Mouse (Mus musculus) liver, embryonic 11.5 days (tissue): ENCODE results near the gene Ankrd44. TPM values are rescaled to one million over a fixed set of nuclear protein-coding genes. Genes with fewer than 3 reads are reported as not detected.

ENCODE experiments used
- ATAC-seq: fragments of 200-750 bp; cut with Nextera tagmentation; replicated peaks from 2 replicates; pipeline ENCODE4 v1.8.0; 2017; ENCODE audit warnings: moderate number of reproducible peaks, mild to moderate bottlenecking, moderate TSS enrichment, moderate library complexity; ENCODE audit not compliant: low FRiP score
- DNase-seq: peaks from one replicate; pipeline ENCODE4 v3.0.0-alpha.2; 2017; ENCODE audit warnings: low spot score
- H3K27ac ChIP-seq: fragments of 300-500 bp; sonication (generic); 2 replicates; pipeline ENCODE4 v1.5.1; 2014; ENCODE audit warnings: mild to moderate bottlenecking, low read depth, low read length, control low read depth
- H3K27me3 ChIP-seq: fragments of 300-500 bp; sonication (generic); replicated peaks from 2 replicates; pipeline ENCODE4 v1.6.1; 2014; ENCODE audit warnings: low read length, mixed read lengths; ENCODE audit not compliant: control insufficient read depth, insufficient read depth
- H3K36me3 ChIP-seq: fragments of 300-500 bp; sonication (generic); 2 replicates; pipeline ENCODE4 v1.6.1; 2014; ENCODE audit warnings: mild to moderate bottlenecking, low read length, moderate library complexity, mixed read lengths; ENCODE audit not compliant: control insufficient read depth, insufficient read depth
- H3K4me1 ChIP-seq: fragments of 300-500 bp; sonication (generic); replicated peaks from 2 replicates; pipeline ENCODE4 v1.6.1; 2014; ENCODE audit warnings: low read length, mixed read lengths; ENCODE audit not compliant: control insufficient read depth, insufficient read depth
- H3K4me2 ChIP-seq: fragments of 300-500 bp; sonication (generic); 2 replicates; pipeline ENCODE4 v1.6.1; 2014; ENCODE audit warnings: mild to moderate bottlenecking, control low read depth, moderate library complexity
- H3K4me3 ChIP-seq: fragments of 300-500 bp; sonication (generic); 2 replicates; pipeline ENCODE4 v1.5.1; 2014; ENCODE audit warnings: low read depth, low read length, control low read depth
- H3K9ac ChIP-seq: fragments of 300-500 bp; sonication (generic); 2 replicates; pipeline ENCODE4 v1.6.1; 2014; ENCODE audit warnings: low read depth, low read length, control low read depth
- H3K9me3 ChIP-seq: fragments of 300-500 bp; sonication (generic); 2 replicates; pipeline ENCODE4 v1.6.1; 2016; ENCODE audit warnings: low read length, inconsistent platforms, mixed read lengths; ENCODE audit not compliant: control insufficient read depth
- WGBS: fragments of 180-500 bp; shearing (Covaris S2); extraction: QIAGEN DNeasy Blood & Tissue Kit; methylation state at CpG from one replicate; pipeline ENCODE4 v1.1.7; 2014; 5-methylcytosine and 5-hydroxymethylcytosine counted together
- polyA plus RNA-seq: library from polyadenylated mRNA; unstranded; fragments of >200 nt; fragmentation: Nextera tagmentation; extraction: Ambion mirVana; gene quantifications from 2 replicates; pipeline ENCODE4 v1.2.1, GENCODE M21; 2014

Ankrd44 gene
- polyA plus RNA-seq, 1 experiment from 2014 or later: 11.8 TPM

DNA sequence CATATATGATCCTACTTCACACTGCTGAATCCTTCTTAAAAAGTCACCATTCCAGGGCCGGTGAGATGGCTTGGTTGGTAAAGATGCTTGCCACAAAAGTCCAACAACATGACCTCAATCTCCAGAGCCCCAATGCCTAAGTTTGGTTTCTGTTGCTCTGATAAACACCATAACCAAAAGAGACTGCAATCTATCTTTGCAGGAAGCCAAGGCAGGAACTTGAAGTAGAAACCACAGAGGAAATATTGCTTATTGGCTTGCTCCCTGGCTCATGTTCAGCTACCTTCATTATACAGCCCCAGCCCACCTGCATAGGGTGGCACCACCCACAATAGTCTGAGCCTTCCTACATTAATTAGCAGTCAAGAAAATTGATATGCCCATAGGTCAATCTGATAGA, 54.9 kb downstream of the Ankrd44 start:
- no peaks in the 10 kb centered on the region for H3K36me3 ChIP-seq
- no peak overlapping the region for H3K9ac ChIP-seq
- peaks cover 10% of the 10 kb centered on the region; the same call in 1 of the 2 replicates for H3K4me1 ChIP-seq
- ATAC-seq: no peak
- H3K4me2 ChIP-seq: no peak overlapping the region
- 33% methylated on average over 1 of the region's 1 CpGs for WGBS
- H3K4me3 ChIP-seq: no peak overlapping the region
- H3K27me3 ChIP-seq: no peaks in the 10 kb centered on the region
- no peaks in the 10 kb centered on the region for H3K9me3 ChIP-seq
- no peak for DNase-seq
- H3K27ac ChIP-seq: no peak overlapping the region

DNA sequence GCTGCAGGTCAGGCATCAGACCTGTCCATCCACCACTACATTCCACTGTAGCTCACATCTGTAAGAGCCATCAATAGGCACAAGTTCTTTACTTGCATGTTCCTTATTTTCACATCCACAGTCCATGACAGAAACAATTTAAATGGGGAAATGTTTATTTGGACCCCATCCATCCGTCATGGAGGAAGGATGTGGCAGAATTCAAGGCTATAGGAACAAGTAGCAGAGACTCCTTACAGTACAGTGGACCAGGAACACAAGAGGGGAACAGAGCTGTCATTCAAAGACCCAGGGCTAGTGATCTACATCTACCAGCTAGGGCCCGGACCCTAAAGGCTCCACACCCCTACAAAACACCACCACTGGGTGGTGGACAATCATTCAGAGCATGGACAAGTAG, 55.6 kb downstream of the Ankrd44 start:
- Histone ChIP-seq H3K4me1 (peaks cover 15% of the 10 kb centered on the region), H3K36me3 (no peaks in the 10 kb centered on the region), H3K9me3 (no peaks in the 10 kb centered on the region), H3K4me2 (no peak overlapping the region), H3K27me3 (no peaks in the 10 kb centered on the region), H3K9ac (no peak overlapping the region), H3K27ac (no peak overlapping the region), H3K4me3 (no peak overlapping the region)
- no peak for DNase-seq
- 70% methylated on average over 2 of the region's 2 CpGs for WGBS
- no peak for ATAC-seq

DNA sequence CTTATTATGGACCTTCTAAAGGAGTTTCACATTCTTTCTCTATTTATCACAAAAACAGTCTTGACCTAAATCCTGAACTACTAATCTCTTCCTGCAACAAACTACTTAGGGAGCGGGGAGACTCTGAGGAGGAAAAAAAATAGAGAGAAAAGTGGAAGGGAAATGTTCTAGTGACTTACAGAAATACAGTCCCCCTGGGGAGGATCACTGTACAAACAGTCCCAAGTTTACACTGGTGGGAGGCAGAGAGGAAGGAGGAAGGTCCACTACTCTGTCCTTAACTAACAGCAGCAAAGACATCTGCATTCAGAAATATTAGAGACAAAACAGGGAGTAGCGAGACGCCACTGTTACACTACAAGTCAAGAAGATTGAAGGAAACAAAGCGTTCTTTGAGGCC, 59.0 kb downstream of the Ankrd44 start:
- H3K4me3 ChIP-seq: no peak overlapping the region
- H3K4me1 ChIP-seq: peaks cover 16% of the 10 kb centered on the region
- H3K9ac ChIP-seq: no peak overlapping the region
- H3K36me3 ChIP-seq: no peaks in the 10 kb centered on the region
- H3K27me3 ChIP-seq: no peaks in the 10 kb centered on the region
- WGBS: 65% methylated on average over 4 of the region's 4 CpGs
- no peak overlapping the region for H3K4me2 ChIP-seq
- ATAC-seq (no peak), DNase-seq (no peak)
- no peak overlapping the region for H3K27ac ChIP-seq
- no peaks in the 10 kb centered on the region for H3K9me3 ChIP-seq

DNA sequence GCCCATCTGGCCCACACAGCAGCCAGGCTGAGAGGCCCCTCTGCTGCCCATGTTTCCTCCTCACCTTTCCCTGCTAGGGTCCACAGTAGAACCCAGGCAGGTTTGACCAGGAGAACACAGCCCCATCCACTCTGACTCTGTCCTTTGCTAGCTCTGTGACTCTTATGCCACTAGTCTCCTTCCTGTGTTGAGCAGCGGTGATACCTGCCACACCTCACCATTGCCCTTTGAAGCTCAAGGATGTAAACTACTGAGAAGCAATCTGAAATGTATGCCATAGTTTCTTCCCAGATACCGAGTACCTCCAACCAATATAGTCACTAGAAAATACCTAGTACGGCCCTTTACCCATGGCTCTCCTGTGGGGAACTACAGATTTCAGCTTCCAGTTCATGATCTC, 60.1 kb downstream of the Ankrd44 start:
- H3K9me3 ChIP-seq: no peaks in the 10 kb centered on the region
- H3K4me1 ChIP-seq: peaks cover 22% of the 10 kb centered on the region
- H3K4me2 ChIP-seq: no peak overlapping the region
- DNase-seq: no peak
- no peak overlapping the region for H3K9ac ChIP-seq
- 76% methylated on average over 3 of the region's 3 CpGs for WGBS
- no peak for ATAC-seq
- no peak overlapping the region for H3K27ac ChIP-seq
- H3K36me3 ChIP-seq: no peaks in the 10 kb centered on the region
- H3K4me3 ChIP-seq: no peak overlapping the region
- H3K27me3 ChIP-seq: no peaks in the 10 kb centered on the region

DNA sequence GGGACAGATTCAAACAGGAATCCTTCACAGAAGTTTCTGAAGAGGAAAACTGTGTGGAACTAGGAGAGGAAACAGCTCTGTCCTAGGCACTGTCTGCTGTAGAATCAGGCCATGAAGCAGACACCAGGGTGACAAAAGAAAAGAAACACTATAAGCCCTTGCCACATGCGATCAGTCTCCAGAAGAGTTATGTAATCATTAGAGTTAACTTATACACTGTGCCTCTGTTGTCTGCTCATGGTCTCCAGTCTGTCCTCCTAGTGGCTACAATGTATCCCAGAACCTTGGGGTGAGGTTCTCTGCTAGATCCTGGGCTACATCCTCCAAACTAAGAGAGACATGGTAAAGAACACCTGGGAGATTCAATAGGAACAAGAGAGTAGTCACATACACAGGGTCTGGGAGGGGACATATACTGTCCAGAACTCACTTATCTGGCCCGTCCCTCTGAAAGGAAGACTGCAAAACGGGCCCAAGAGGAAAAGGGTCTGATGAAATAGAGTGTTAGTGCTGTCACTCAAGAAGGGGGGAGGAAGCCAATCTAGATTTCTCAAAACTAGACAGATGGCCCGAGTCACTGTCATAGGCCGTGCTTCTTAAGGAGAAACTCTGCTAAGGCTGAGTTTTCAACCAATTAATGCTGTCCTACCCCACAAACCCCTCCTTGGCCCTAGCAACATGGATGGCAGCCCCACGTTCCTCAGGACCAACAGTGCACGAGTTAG, 61.1 kb downstream of the Ankrd44 start:
- no peaks in the 10 kb centered on the region for H3K36me3 ChIP-seq
- H3K4me3 ChIP-seq: no peak overlapping the region
- WGBS: 51% methylated on average over 7 of the region's 7 CpGs
- H3K4me1 ChIP-seq: peaks cover 31% of the 10 kb centered on the region
- no peaks in the 10 kb centered on the region for H3K9me3 ChIP-seq
- ATAC-seq: no peak
- no peak overlapping the region for H3K27ac ChIP-seq
- no peaks in the 10 kb centered on the region for H3K27me3 ChIP-seq
- DNase-seq: no peak
- no peak overlapping the region for H3K9ac ChIP-seq
- no peak overlapping the region for H3K4me2 ChIP-seq

DNA sequence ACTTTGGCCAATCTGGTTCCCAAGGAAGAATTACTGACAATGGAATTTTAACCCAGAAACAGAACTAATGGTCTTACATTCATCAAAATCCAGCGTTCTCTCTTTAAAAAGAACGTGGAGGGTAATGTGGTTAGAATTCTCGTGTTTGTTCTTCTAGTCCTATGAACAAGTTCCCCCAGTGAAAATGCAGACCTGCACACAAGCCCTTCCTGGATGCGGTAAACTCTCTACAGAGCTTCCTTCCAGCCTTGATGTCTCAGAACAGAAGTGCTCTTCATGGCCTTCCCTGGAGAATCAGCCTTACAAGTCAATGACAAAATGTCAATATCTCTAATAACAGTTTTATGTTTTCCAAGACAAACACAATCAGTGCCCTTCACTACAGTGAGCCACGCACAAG, 65.8 kb downstream of the Ankrd44 start:
- peaks cover 15% of the 10 kb centered on the region for H3K4me1 ChIP-seq
- no peak overlapping the region for H3K4me2 ChIP-seq
- DNase-seq (no peak), ATAC-seq (no peak)
- WGBS: 67% methylated on average over 5 of the region's 5 CpGs
- no peak overlapping the region for H3K9ac ChIP-seq
- H3K9me3 ChIP-seq: no peaks in the 10 kb centered on the region
- no peaks in the 10 kb centered on the region for H3K27me3 ChIP-seq
- H3K36me3 ChIP-seq: no peaks in the 10 kb centered on the region
- H3K27ac ChIP-seq: no peak overlapping the region
- H3K4me3 ChIP-seq: no peak overlapping the region

DNA sequence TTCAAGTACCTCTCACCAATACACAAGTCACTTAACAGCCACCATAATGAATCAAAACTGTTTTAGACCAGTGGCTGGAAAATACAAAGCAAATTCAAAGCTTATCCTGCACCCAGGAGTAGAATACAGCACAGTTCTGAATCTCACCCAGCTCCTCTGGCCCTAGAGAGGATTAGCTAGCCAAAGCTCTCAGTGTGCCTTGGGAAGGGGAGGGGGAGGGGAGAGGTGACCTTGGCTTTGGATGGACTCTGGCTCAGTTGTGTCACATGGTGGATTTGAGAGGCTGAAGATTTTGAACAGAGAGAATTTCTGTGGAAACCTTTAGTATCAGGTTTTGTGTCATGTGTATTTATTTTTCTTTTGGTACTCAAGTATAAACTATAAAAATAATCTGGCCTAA, 66.3 kb downstream of the Ankrd44 start:
- no peaks in the 10 kb centered on the region for H3K36me3 ChIP-seq
- H3K4me3 ChIP-seq: no peak overlapping the region
- DNase-seq (no peak), ATAC-seq (no peak)
- H3K9ac ChIP-seq: no peak overlapping the region
- peaks cover 15% of the 10 kb centered on the region for H3K4me1 ChIP-seq
- H3K27ac ChIP-seq: no peak overlapping the region
- H3K27me3 ChIP-seq: no peaks in the 10 kb centered on the region
- no peak overlapping the region for H3K4me2 ChIP-seq
- H3K9me3 ChIP-seq: no peaks in the 10 kb centered on the region

DNA sequence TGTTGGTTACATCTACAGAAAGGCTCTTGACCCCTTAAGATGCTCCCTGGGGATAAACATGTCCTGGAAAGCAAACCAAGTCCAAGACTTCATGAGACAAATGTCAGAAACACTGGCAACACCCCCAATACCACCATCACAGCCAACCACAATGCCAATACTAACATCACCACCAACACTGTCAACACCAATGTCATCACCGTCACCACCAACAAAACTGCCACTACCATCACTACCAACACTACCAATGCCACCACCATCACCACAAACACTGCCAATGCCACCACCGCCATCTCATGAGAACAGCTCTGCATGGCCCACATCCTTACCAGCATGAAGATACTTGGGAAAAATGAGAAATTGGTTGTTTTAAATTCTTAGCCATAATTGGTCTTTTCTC, 67.3 kb downstream of the Ankrd44 start:
- DNase-seq (no peak), ATAC-seq (no peak)
- H3K27ac ChIP-seq: no peak overlapping the region
- no peak overlapping the region for H3K4me2 ChIP-seq
- peaks cover 15% of the 10 kb centered on the region for H3K4me1 ChIP-seq
- no peaks in the 10 kb centered on the region for H3K9me3 ChIP-seq
- no peaks in the 10 kb centered on the region for H3K36me3 ChIP-seq
- no peaks in the 10 kb centered on the region for H3K27me3 ChIP-seq
- no peak overlapping the region for H3K9ac ChIP-seq
- no peak overlapping the region for H3K4me3 ChIP-seq
- 89% methylated on average over 2 of the region's 2 CpGs for whole genome bisulfite sequencing

DNA sequence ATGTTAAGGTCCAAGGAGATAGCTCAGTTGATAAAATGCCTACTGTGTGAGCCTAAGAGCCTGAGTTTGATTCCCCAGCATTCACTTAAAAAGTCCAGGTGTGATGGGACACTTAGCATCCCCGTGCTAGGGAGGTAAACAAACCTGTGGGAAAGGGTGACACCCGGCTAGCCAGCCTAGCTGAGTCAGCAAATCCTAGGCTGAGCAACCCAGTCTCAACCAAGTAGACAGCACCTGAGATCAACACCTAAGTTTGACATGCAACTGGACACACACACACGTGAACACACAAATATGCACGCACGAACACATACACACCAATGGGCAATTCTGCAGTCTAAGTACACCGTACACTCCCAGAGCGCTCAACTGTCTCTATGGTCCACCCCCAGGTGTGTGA, 69.7 kb downstream of the Ankrd44 start:
- H3K27me3 ChIP-seq: no peaks in the 10 kb centered on the region
- H3K27ac ChIP-seq: no peak overlapping the region
- no peak for DNase-seq
- no peak overlapping the region for H3K4me2 ChIP-seq
- no peak overlapping the region for H3K9ac ChIP-seq
- 88% methylated on average over 7 of the region's 7 CpGs for WGBS
- H3K4me3 ChIP-seq: no peak overlapping the region
- H3K4me1 ChIP-seq: peaks cover 11% of the 10 kb centered on the region
- no peaks in the 10 kb centered on the region for H3K36me3 ChIP-seq
- H3K9me3 ChIP-seq: no peaks in the 10 kb centered on the region
- ATAC-seq: no peak
